Mouse (Mus musculus) hindbrain, postnatal 0 days (tissue): ENCODE measurements around the gene Pcgf1. TPM values are rescaled to one million over a fixed set of nuclear protein-coding genes. Genes with fewer than 3 reads are reported as not detected.
A peak's percentile ranks its signal among the peaks of the same experiment; 100 is the strongest.

Source experiments
- ATAC-seq: fragments of 200-750 bp; cut with Nextera tagmentation; 2 replicates; pipeline ENCODE4 v1.8.0; 2017; ENCODE audit warnings: mild to moderate bottlenecking, moderate TSS enrichment, moderate library complexity
- DNase-seq: peaks from one replicate; pipeline ENCODE4 v3.0.0-alpha.2; 2015; ENCODE audit warnings: low spot score
- H3K27ac ChIP-seq: fragments of 300-500 bp; sonication (generic); 2 replicates; pipeline ENCODE4 v1.5.1; 2014; ENCODE audit warnings: mild to moderate bottlenecking
- H3K27me3 ChIP-seq: fragments of 300-500 bp; sonication (generic); 2 replicates; pipeline ENCODE4 v1.6.1; 2014; ENCODE audit warnings: low read length, mixed read lengths; ENCODE audit not compliant: insufficient read depth
- H3K36me3 ChIP-seq: fragments of 300-500 bp; sonication (generic); 2 replicates; pipeline ENCODE4 v1.6.1; 2014; ENCODE audit warnings: low read length, mixed read lengths; ENCODE audit not compliant: insufficient read depth
- H3K4me1 ChIP-seq: fragments of 300-500 bp; sonication (generic); 2 replicates; pipeline ENCODE4 v1.6.1; 2014; ENCODE audit warnings: antibody characterized with exemption, low read length, mixed read lengths; ENCODE audit not compliant: insufficient read depth
- H3K4me2 ChIP-seq: fragments of 300-500 bp; sonication (generic); 2 replicates; pipeline ENCODE4 v1.6.1; 2014; ENCODE audit warnings: low read depth, mild to moderate bottlenecking, low read length, moderate library complexity, mixed read lengths
- H3K4me3 ChIP-seq: fragments of 300-500 bp; sonication (generic); 2 replicates; pipeline ENCODE4 v1.5.1; 2014; ENCODE audit warnings: low read length
- H3K9ac ChIP-seq: fragments of 300-500 bp; sonication (generic); replicated peaks from 2 replicates; pipeline ENCODE4 v1.6.1; 2014; ENCODE audit warnings: mild to moderate bottlenecking, low read length, moderate library complexity, mixed read lengths
- H3K9me3 ChIP-seq: fragments of 300-500 bp; sonication (generic); 2 replicates; pipeline ENCODE4 v1.6.1; 2016; ENCODE audit warnings: low read length, mixed read lengths
- CTCF ChIP-seq: IDR thresholded peaks from 2 replicates; pipeline ENCODE4 v1.5.1; 2016; ENCODE audit warnings: antibody characterized with exemption, control low read depth, low read depth
- WGBS: fragments of 180-500 bp; shearing (Covaris S2); extraction: QIAGEN DNeasy Blood & Tissue Kit; methylation state at CpG from one replicate; pipeline ENCODE4 v1.1.7; 2014; 5-methylcytosine and 5-hydroxymethylcytosine counted together
- polyA plus RNA-seq: library from polyadenylated mRNA; unstranded; fragments of >200 nt; fragmentation: Nextera tagmentation; extraction: Ambion mirVana; gene quantifications from 2 replicates; pipeline ENCODE4 v1.2.1, GENCODE M21; 2015
- total RNA-seq: library from RNA; depleted of rRNA; stranded (reverse); fragments of >200 nt; gene quantifications from 2 replicates; pipeline ENCODE4 v1.2.3, GENCODE M21; 2014; rRNA removed

Pcgf1 gene
- total RNA-seq (11.0 and 16.4 TPM in 2 replicates), polyA plus RNA-seq (27.8 and 29.1 TPM in 2 replicates)

- Histone ChIP-seq H3K36me3 (0 out of 2 replicates have a peak, but pooled peaks cover 4% of the 10 kb centered on the region), H3K9ac (peak within 1 kb of the TSS; percentile 59), H3K4me3 (peak within 1 kb of the TSS; percentile 66), H3K27ac (peak within 1 kb of the TSS; percentile 95), H3K9me3 (no peaks in the 10 kb centered on the region), H3K4me1 (no peaks in the 10 kb centered on the region), H3K4me2 (peak within 1 kb of the TSS; percentile 86), H3K27me3 (peaks cover 26% of the 10 kb centered on the region)
- peak; percentile 28 for DNase-seq
- WGBS = under 1% methylated on average over 54 of the region's 54 CpGs
- peak; percentile 68 for ATAC-seq
- no peak for TF ChIP-seq CTCF
Measured at GRCm38 (mm10) chr6:83077630-83078323, at the start of gene Pcgf1. Gene Pcgf1, plus strand, starts transcription at chr6:83077869.

DNA sequence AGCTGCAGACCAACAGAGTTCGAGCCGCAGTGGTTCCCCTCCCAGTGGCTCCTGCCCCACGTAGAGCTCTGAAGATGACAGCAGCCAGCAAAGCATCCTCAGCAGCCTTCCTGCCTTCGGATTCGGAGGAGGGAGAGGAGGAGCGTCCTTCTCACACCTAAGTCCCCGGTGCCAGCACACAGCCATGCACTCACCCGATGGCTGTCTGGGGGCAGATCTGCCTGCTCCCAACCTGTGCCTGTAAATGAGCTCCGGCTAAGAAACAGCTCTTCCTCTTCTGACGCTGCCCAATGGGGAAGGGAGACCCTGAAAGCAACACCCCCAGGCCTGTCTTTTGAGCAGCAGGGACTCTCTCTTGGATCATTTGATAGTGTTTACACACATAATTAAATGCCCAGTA is 47.9 kb upstream of the Pcgf1 start:
- no peak for ATAC-seq
- TF ChIP-seq CTCF = no peak
- 28% methylated on average over 10 of the region's 10 CpGs for WGBS
- H3K27me3 ChIP-seq = peaks cover 25% of the 10 kb centered on the region; the same call in 1 of the 2 replicates
- no peak overlapping the region for H3K27ac ChIP-seq
- H3K9me3 ChIP-seq = no peaks in the 10 kb centered on the region
- no peak overlapping the region for H3K4me2 ChIP-seq
- 0 out of 2 replicates have a peak, but pooled peaks cover 8% of the 10 kb centered on the region for H3K4me1 ChIP-seq
- H3K36me3 ChIP-seq = no peaks in the 10 kb centered on the region
- no peak overlapping the region for H3K9ac ChIP-seq
- DNase-seq = no peak
- H3K4me3 ChIP-seq = no peak overlapping the region

- WGBS = 65% methylated on average over 7 of the region's 7 CpGs
- 0 out of 2 replicates have a peak, but pooled peaks cover 8% of the 10 kb centered on the region for H3K4me1 ChIP-seq
- H3K27ac ChIP-seq = no peak overlapping the region
- peaks cover 25% of the 10 kb centered on the region; the same call in 1 of the 2 replicates for H3K27me3 ChIP-seq
- TF ChIP-seq CTCF = no peak
- H3K9ac ChIP-seq = no peak overlapping the region
- no peaks in the 10 kb centered on the region for H3K9me3 ChIP-seq
- no peak overlapping the region for H3K4me3 ChIP-seq
- ATAC-seq = no peak
- H3K36me3 ChIP-seq = no peaks in the 10 kb centered on the region
- no peak for DNase-seq
- no peak overlapping the region for H3K4me2 ChIP-seq
Measured at GRCm38 (mm10) chr6:83031111-83031510, 46.6 kb upstream of the Pcgf1 start.

GRCm38 (mm10) chr6:83031921-83032590 is 45.6 kb upstream of the Pcgf1 start:
- ATAC-seq = no peak
- 29% methylated on average over 18 of the region's 18 CpGs for WGBS
- no peaks in the 10 kb centered on the region for H3K36me3 ChIP-seq

GRCm38 (mm10) chr6:83032769-83033191 is 44.9 kb upstream of the Pcgf1 start:
- H3K4me1 ChIP-seq = 0 out of 2 replicates have a peak, but pooled peaks cover 8% of the 10 kb centered on the region
- no peak overlapping the region for H3K27ac ChIP-seq
- H3K27me3 ChIP-seq = peaks cover 25% of the 10 kb centered on the region; the same call in 1 of the 2 replicates
- peak overlapping the region; percentile 47 for H3K4me3 ChIP-seq
- peak overlapping the region; percentile 84 for H3K4me2 ChIP-seq
- TF ChIP-seq CTCF = peak; percentile 26; the same call in 1 of the 2 replicates
- peak overlapping the region; percentile 40; the same call in 1 of the 2 replicates for H3K9ac ChIP-seq
- H3K36me3 ChIP-seq = no peaks in the 10 kb centered on the region
- DNase-seq (peak; percentile 15), ATAC-seq (peak; percentile 46)
- H3K9me3 ChIP-seq = no peaks in the 10 kb centered on the region
- WGBS = under 1% methylated on average over 30 of the region's 31 CpGs

More at GRCm38 (mm10) chr6:83031921-83032590, 45.6 kb upstream of the Pcgf1 start:
- H3K27me3 ChIP-seq = peaks cover 25% of the 10 kb centered on the region; the same call in 1 of the 2 replicates
- no peaks in the 10 kb centered on the region for H3K9me3 ChIP-seq
- H3K27ac ChIP-seq = no peak overlapping the region
- TF ChIP-seq CTCF = no peak
- no peak for DNase-seq
- H3K4me3 ChIP-seq = peak overlapping the region; percentile 47
- 0 out of 2 replicates have a peak, but pooled peaks cover 8% of the 10 kb centered on the region for H3K4me1 ChIP-seq
- H3K9ac ChIP-seq = peak overlapping the region; percentile 40; the same call in 1 of the 2 replicates
- H3K4me2 ChIP-seq = peak overlapping the region; percentile 84

GRCm38 (mm10) chr6:83033249-83034185 is 44.2 kb upstream of the Pcgf1 start, which contains the start of the genes Dok1 and Loxl3:
Gene Dok1, minus strand, starts transcription at chr6:83033471.
Gene Loxl3, plus strand, starts transcription at chr6:83034173.
- peak within 1 kb of the TSS; percentile 67 for H3K27ac ChIP-seq
- DNase-seq = peak; percentile 67
- no peaks in the 10 kb centered on the region for H3K9me3 ChIP-seq
- peak within 1 kb of the TSS; percentile 47 for H3K4me3 ChIP-seq
- peaks cover 25% of the 10 kb centered on the region; the same call in 1 of the 2 replicates for H3K27me3 ChIP-seq
- WGBS = under 1% methylated on average over 48 of the region's 51 CpGs
- no peaks in the 10 kb centered on the region for H3K36me3 ChIP-seq
- peak within 1 kb of the TSS; percentile 84 for H3K4me2 ChIP-seq
- peaks cover 11% of the 10 kb centered on the region; the same call in 1 of the 2 replicates for H3K4me1 ChIP-seq
- ATAC-seq = peak; percentile 74
- no peak for TF ChIP-seq CTCF
- H3K9ac ChIP-seq = peak within 1 kb of the TSS; percentile 40; the same call in 1 of the 2 replicates
